Mouse (Mus musculus) liver, postnatal 0 days (tissue): ENCODE results near the gene H2-Ab1.

ENCODE experiments used
- CTCF ChIP-seq: sonication (generic); IDR thresholded peaks from 2 replicates; pipeline ENCODE4 v1.5.1; 2016; ENCODE audit warnings: antibody characterized with exemption, low read depth
- EP300 ChIP-seq: IDR thresholded peaks from 2 replicates; pipeline ENCODE4 v1.6.1; 2016; ENCODE audit warnings: antibody characterized with exemption, low read depth, mild to moderate bottlenecking

DNA sequence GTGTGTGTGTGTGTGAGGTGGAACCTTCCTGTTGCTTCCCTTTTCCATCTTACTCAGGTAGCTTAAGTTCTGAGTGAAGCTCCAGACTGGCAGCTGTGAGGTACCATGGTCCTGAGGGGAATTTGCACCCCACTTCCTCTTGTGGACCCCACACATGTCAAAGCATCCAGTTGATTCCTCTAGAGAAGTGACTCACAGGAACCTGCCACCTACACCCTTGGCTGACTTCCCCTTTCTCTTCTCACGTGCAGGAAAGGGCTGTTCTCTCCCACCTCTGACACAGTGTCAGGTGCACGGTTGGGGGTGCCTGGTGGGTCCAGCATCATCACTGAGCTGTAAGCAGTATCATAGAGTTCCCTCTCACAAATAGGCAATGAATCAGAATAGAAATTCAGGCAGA, 36.0 kb downstream of the H2-Ab1 start:
- TF ChIP-seq CTCF (no peak), EP300 (no peak)
